Mouse (Mus musculus) spleen, adult 2 months (tissue): ENCODE data around the gene Vmn1r232.

Experiments
- CTCF ChIP-seq: fragments of 200-500 bp; IDR thresholded peaks from 2 replicates; pipeline ENCODE4 v1.5.1; 2011; ENCODE audit warnings: mild to moderate bottlenecking, inconsistent platforms; ENCODE audit not compliant: insufficient read depth, insufficient read length, insufficient replicate concordance; ENCODE audit errors: extremely low read depth
- POLR2A ChIP-seq: fragments of 200-500 bp; IDR thresholded peaks from 2 replicates; pipeline ENCODE4 v1.6.1; 2011; ENCODE audit warnings: low read depth, low read length, inconsistent platforms

DNA sequence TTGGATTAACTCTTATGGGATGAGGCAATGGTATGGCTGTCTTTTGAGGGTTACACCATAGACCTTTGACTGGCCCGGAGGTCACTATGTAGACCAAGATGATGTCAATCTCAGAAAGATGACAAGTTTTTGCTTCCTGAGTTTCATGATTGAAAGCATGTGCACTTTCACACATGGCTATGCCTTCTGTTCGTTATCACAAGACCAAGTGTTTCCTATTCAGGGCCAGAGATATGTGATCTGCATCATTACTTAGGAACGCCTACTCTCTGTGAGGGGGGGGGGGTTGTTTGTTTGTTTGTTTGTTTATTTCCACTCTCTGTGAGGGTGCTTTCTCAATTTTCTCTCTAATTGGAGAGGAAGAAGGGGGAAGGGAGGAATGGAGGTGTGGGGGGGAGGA is 24.7 kb upstream of the Vmn1r232 start:
- TF ChIP-seq CTCF (no peak), POLR2A (no peak)
